Mouse (Mus musculus) kidney, adult 2 months (tissue): ENCODE results near the gene Gm10722.
"Not testable (repeated sequence)": the region's sequence is repeated elsewhere in the genome, so short reads cannot be mapped to it uniquely, and the experiment has no call there.

Source experiments
- CTCF ChIP-seq: fragments of 200-500 bp; conservative IDR thresholded peaks from 2 replicates; pipeline ENCODE4 v1.5.1; 2011; ENCODE audit warnings: low read depth, mild to moderate bottlenecking, control low read depth, low read length, moderate library complexity, mixed read lengths; ENCODE audit not compliant: insufficient read depth, insufficient read length
- POLR2A ChIP-seq: fragments of 200-500 bp; IDR thresholded peaks from one replicate; pipeline ENCODE4 v1.6.1; 2011; ENCODE audit warnings: low read depth, low read length, control low read depth

GRCm38 (mm10) chr9:3027200-3027599 is 26.5 kb downstream of the Gm10722 start:
- not testable (repeated sequence) for TF ChIP-seq CTCF, POLR2A
